Mouse (Mus musculus) olfactory bulb, adult 2 months (tissue): ENCODE data around the gene Pgm2l1. TPM values are rescaled to one million over a fixed set of nuclear protein-coding genes. Genes with fewer than 3 reads are reported as not detected.

Experiments
- H3K27ac ChIP-seq: fragments of 200-500 bp; 2 replicates; pipeline ENCODE4 v1.5.1; 2012; ENCODE audit warnings: low read depth, low read length; ENCODE audit not compliant: insufficient read depth
- H3K4me1 ChIP-seq: fragments of 200-500 bp; 2 replicates; pipeline ENCODE4 v1.6.1; 2012; ENCODE audit warnings: low read length; ENCODE audit not compliant: control insufficient read depth, insufficient read depth
- H3K4me3 ChIP-seq: fragments of 200-500 bp; 2 replicates; pipeline ENCODE4 v1.5.1; 2012; ENCODE audit warnings: mild to moderate bottlenecking, low read depth, low read length, moderate library complexity; ENCODE audit not compliant: insufficient read depth
- CTCF ChIP-seq: fragments of 200-500 bp; IDR thresholded peaks from 2 replicates; pipeline ENCODE4 v1.5.1; 2012; ENCODE audit warnings: low read depth, mild to moderate bottlenecking, low read length, moderate library complexity; ENCODE audit not compliant: insufficient read depth
- POLR2A ChIP-seq: fragments of 200-500 bp; IDR thresholded peaks from 2 replicates; pipeline ENCODE4 v1.6.1; 2012; ENCODE audit warnings: mild to moderate bottlenecking, low read depth, low read length, moderate library complexity; ENCODE audit not compliant: insufficient read depth
- WGBS: fragments of 180-500 bp; shearing (Covaris S2); methylation state at CpG from one replicate; pipeline ENCODE4 v1.1.7; 2018; 5-methylcytosine and 5-hydroxymethylcytosine counted together
- polyA plus RNA-seq: library from polyadenylated mRNA; stranded (reverse); fragments of >200 nt; gene quantifications from 2 replicates; pipeline ENCODE4 v1.2.4, GENCODE M21; 2012; ENCODE audit warnings: low replicate concordance; ENCODE audit not compliant: missing spikeins, insufficient read depth, insufficient read length

Gene Pgm2l1
- polyA plus RNA-seq, 1 experiment, result not detected

DNA sequence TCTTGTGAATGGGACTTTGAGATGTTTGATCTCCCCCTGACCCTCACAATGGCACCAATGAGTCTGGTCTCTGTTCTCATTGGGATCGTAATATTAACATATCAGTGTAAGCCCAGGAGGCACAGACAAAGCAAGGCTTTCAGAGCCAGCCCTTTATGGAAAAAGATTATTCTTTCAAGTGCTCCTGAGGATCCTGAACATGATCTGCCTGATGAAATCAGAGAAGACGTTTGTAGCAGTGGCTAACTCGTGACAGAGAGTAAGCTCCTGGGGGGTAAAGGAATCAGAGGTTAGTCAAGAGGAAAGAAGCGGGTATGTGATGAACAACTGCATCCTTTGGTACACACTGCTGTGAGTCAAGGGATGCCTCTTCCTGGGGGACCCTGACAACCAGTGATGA lies 37.0 kb upstream of the Pgm2l1 start:
- no peak for TF ChIP-seq POLR2A
- WGBS, result 42% methylated on average over 4 of the region's 4 CpGs
- H3K4me1 ChIP-seq, result no peaks in the 10 kb centered on the region
- H3K4me3 ChIP-seq, result no peak overlapping the region
- H3K27ac ChIP-seq, result no peak overlapping the region

DNA sequence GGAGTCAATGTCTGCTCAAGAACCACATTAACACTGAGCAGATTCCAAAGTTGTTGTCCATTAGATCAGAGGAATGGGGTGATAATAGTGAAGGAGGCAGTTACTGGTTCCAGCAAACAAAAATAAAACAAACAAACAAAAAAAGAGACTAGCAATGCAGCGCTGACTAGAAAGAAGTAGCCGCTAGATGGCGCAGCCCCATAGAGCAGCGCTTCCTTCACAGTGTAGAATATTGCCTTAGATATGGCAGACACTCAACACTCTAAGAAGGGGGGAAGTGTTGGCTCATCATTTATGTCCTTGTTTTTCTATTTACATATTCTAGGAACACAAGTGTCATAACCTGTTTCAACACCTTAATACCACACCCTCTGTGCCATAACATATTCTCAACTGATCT lies 36.4 kb upstream of the Pgm2l1 start:
- Histone ChIP-seq H3K4me3 (no peak overlapping the region), H3K27ac (no peak overlapping the region), H3K4me1 (no peaks in the 10 kb centered on the region)
- TF ChIP-seq CTCF, result no peak
- TF ChIP-seq POLR2A, result no peak
- WGBS, result 6% methylated on average over 4 of the region's 4 CpGs

GRCm38 (mm10) chr7:100201191-100201590 lies 26.0 kb upstream of the Pgm2l1 start:
- no peak overlapping the region for H3K27ac ChIP-seq
- WGBS, result 91% methylated on average over 3 of the region's 3 CpGs
- H3K4me1 ChIP-seq, result no peaks in the 10 kb centered on the region
- TF ChIP-seq CTCF, result no peak
- TF ChIP-seq POLR2A, result no peak
- no peak overlapping the region for H3K4me3 ChIP-seq

DNA sequence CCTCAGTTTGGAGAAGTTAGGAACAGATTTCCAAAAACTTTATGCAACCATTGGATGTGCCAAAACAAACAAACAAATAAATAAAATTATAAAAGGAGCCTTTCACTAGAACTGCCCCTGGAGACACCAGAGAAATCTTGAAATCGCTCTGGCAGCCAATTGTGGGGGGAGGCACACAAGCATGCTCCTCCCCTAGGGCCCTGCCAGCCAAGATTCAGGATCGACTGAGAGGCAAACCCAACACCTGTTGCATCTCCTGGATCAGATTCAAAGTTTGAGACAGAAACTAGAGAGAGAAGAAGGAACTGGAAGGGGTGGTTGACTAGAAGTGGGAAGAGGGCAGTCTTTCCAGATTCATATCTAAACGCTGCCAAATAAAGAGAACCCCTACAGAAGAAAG lies 23.6 kb upstream of the Pgm2l1 start:
- 54% methylated on average over 3 of the region's 3 CpGs for WGBS
- H3K27ac ChIP-seq, result no peak overlapping the region
- TF ChIP-seq CTCF, result no peak
- no peak for TF ChIP-seq POLR2A
- H3K4me3 ChIP-seq, result no peak overlapping the region
- no peaks in the 10 kb centered on the region for H3K4me1 ChIP-seq

GRCm38 (mm10) chr7:100204871-100205270 lies 22.3 kb upstream of the Pgm2l1 start:
- Histone ChIP-seq H3K4me1 (no peaks in the 10 kb centered on the region), H3K4me3 (no peak overlapping the region), H3K27ac (no peak overlapping the region)
- WGBS, result 84% methylated on average over 6 of the region's 6 CpGs
- TF ChIP-seq CTCF (no peak), POLR2A (no peak)

DNA sequence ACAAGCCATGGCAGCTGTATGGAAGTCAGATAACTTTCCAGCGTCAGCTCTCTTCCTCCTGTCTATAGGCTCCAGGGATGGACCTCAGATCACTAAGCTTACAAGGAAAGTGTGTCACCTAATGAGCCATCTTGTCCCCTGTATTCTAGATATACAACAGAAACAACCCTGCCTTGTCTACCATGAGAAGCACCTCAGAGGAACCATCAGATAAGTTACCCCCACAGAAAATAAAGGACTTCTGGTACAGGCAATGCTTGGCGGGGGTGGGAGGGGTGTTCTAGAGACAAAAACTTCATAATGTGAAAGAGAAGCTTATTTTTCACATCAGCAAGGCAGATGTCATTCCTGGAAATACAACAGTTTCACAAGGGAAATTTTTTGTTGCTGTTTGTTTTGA lies 21.1 kb upstream of the Pgm2l1 start:
- TF ChIP-seq CTCF, result no peak
- TF ChIP-seq POLR2A, result no peak
- WGBS, result 95% methylated on average over 2 of the region's 2 CpGs
- Histone ChIP-seq H3K4me1 (no peaks in the 10 kb centered on the region), H3K27ac (no peak overlapping the region), H3K4me3 (no peak overlapping the region)

GRCm38 (mm10) chr7:100207886-100208285 lies 19.3 kb upstream of the Pgm2l1 start:
- TF ChIP-seq CTCF, result no peak
- TF ChIP-seq POLR2A, result no peak
- Histone ChIP-seq H3K4me3 (no peak overlapping the region), H3K4me1 (no peaks in the 10 kb centered on the region), H3K27ac (no peak overlapping the region)

- WGBS, result 68% methylated on average over 4 of the region's 4 CpGs
- H3K4me1 ChIP-seq, result no peaks in the 10 kb centered on the region
- H3K4me3 ChIP-seq, result no peak overlapping the region
- H3K27ac ChIP-seq, result no peak overlapping the region
- TF ChIP-seq POLR2A (no peak), CTCF (no peak)
These were observed 12.9 kb upstream of the Pgm2l1 start for GRCm38 (mm10) chr7:100214310-100214709.

DNA sequence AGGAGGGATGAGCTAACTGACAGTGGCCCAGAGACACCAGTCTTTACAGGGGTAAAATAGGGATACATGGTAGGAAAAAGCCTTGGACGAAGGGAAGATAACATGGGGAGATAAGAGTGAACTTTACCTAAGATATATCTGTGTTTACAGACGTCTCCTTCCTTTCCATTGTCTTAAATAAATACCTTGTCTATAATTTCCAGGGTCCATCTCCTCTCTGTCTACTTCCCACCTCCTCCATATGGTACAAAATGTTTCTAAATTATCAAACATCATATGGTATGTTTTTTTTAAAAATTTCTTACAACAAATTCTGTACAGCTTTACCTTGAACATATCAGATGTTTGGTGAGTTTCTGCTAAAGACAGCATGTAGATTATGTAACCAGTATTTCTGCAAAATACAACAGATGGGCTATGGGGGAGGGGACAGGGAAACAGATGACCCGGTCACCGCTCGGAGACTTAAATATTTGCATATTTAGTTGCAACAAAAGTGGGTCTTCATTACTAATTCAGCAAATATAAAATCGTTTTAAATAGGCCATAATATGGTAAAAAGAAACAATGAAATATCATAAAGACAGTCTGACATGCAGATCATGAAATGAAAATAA lies 12.0 kb upstream of the Pgm2l1 start:
- Histone ChIP-seq H3K4me1 (no peaks in the 10 kb centered on the region), H3K4me3 (no peak overlapping the region), H3K27ac (no peak overlapping the region)
- TF ChIP-seq CTCF (no peak), POLR2A (no peak)
- WGBS, result 76% methylated on average over 6 of the region's 6 CpGs

DNA sequence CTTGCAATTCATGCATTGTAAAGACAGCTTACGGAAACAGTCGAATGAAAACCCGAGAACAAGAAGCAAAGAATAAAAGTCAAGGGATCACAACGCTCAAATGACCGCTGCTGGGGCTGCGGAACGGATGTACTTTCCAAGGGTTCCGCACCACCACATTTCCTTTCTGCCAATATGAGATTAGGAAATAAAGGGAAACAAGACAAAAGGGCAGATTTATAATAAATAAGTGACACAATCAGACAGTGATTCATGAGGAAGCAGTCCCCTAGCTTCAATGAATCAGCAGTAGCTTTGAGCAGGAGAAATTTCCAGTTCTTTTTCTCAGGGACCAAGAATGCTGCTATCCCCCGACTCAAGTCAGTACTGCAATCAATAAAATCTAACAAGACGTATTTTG lies 11.2 kb upstream of the Pgm2l1 start:
- H3K27ac ChIP-seq, result no peak overlapping the region
- no peak overlapping the region for H3K4me3 ChIP-seq
- 50% methylated on average over 10 of the region's 10 CpGs for WGBS
- H3K4me1 ChIP-seq, result no peaks in the 10 kb centered on the region
- TF ChIP-seq POLR2A (no peak), CTCF (no peak)
